ENCODE assay signal across 8 mouse cellular contexts in the genomic region with DNA sequence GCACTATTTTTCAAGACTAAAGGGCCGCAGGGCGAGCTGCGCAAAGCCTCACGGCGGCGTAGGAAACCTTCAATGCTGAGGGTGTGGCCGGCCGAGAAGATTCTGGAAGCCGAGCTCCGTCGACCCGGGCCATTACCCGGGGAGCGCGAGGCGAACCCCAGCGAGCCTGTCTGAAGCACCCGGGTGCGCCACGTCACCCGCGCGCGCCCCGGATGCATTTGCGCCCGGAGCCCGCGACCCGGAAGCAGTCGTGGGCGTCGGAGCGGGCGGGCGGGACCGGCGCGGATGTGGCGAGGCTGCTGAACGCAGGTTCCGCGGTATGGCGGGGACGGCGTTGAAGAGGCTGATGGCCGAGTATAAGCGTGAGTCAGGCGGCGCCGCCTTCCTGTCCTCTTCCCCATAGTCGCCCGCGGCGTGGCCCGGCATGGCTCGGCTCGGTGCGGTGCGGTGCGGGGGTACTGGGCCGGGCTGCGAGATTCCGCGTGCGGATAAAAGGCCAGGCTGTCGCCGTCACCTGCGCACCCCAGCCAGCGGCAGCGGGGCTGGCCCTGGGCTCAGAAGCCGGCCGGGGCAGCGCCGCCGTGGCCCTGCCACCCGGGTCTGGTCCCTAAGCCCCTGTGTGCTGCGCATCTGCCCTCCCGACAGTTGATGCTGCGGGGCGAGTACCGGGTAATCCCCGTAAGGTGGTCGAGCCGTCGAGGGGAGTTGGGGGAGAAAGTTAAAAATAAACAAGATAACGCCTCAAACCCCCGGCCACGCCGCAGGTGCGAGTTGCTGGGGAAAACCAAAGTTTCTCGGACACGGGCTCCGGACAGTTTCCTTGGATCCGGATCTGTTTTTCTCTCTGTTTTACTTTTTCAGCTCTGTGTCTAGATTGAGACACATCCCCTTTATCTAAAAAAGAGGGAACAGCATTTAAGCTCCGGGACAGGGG. TPM values are rescaled to one million over a fixed set of nuclear protein-coding genes. Genes with fewer than 3 reads are reported as not detected.
DNase-seq lines count a peak whose midpoint lies in the region; ATAC-seq lines count a peak whose summit lies in the region.

Gene Ube2g2, plus strand, starts transcription at position 221 of the 934 bp plus-strand sequence.

- H3K27ac ChIP-seq in intestine, embryonic 16.5 days (ENCODE audit: low read length) = peak within 1 kb of the TSS; percentile 91
- H3K27ac ChIP-seq in midbrain, embryonic 11.5 days (ENCODE audit: low read depth, low read length) = peak within 1 kb of the TSS; percentile 65

- peaks cover 5% of the 10 kb centered on the region; the same call in 1 of the 2 replicates for H3K36me3 ChIP-seq in intestine, embryonic 16.5 days (ENCODE audit: control insufficient read depth, insufficient read depth, low read length)
- H3K36me3 ChIP-seq in midbrain, embryonic 11.5 days (ENCODE audit: control insufficient read depth, insufficient read depth, low read length) = peaks cover 3% of the 10 kb centered on the region; the same call in 1 of the 2 replicates

- intact Hi-C loops in left cerebral cortex, postnatal 4 days (cut with DNase I) = no loop called here

- peaks cover 19% of the 10 kb centered on the region for H3K4me1 ChIP-seq in intestine, embryonic 16.5 days (ENCODE audit: control insufficient read depth, insufficient read depth, low read length)
- peaks cover 10% of the 10 kb centered on the region; the same call in 1 of the 2 replicates for H3K4me1 ChIP-seq in midbrain, embryonic 11.5 days (ENCODE audit: control insufficient read depth, insufficient read depth, low read length)

- peak within 1 kb of the TSS; percentile 97 for H3K9ac ChIP-seq in intestine, embryonic 16.5 days (ENCODE audit: low read depth, low read length)
- peak within 1 kb of the TSS; percentile 90 for H3K9ac ChIP-seq in midbrain, embryonic 11.5 days (ENCODE audit: low read length)

- WGBS in intestine, embryonic 16.5 days = under 1% methylated on average over 96 of the region's 96 CpGs
- under 1% methylated on average over 94 of the region's 96 CpGs for WGBS in midbrain, embryonic 11.5 days

- DNase-seq in adrenal gland, postnatal 10 days = peak; percentile 98
- peak; percentile 84 for DNase-seq in embryo, embryonic 11.5 days (ENCODE audit: low read depth, low spot score)
- peak; percentile 94 to 95 for DNase-seq in gastrocnemius, postnatal 4 days (ENCODE audit: low spot score in 2 of 2)
- peak; percentile 93 for DNase-seq in left cerebral cortex, postnatal 4 days
- DNase-seq in midbrain, embryonic 11.5 days (ENCODE audit: low spot score, missing footprints) = peak; percentile 99
- peak; percentile 95 for DNase-seq in right cerebral cortex, postnatal 4 days
- peak; percentile 88 for DNase-seq in yolk sac, embryonic 10.5 days (ENCODE audit: low spot score)

- ATAC-seq in intestine, embryonic 16.5 days = peak; percentile 95
- ATAC-seq in midbrain, embryonic 11.5 days (ENCODE audit: low FRiP score) = peak; percentile 94

- H3K4me3 ChIP-seq in intestine, embryonic 16.5 days (ENCODE audit: low read length) = peak within 1 kb of the TSS; percentile 99
- H3K4me3 ChIP-seq in midbrain, embryonic 11.5 days (ENCODE audit: low read depth, low read length) = peak within 1 kb of the TSS; percentile 78

- H3K27me3 ChIP-seq in intestine, embryonic 16.5 days (replicated peaks; ENCODE audit: control insufficient read depth, insufficient read depth, low read length) = no peaks in the 10 kb centered on the region
- H3K27me3 ChIP-seq in midbrain, embryonic 11.5 days (ENCODE audit: control insufficient read depth, insufficient read depth, low read length) = no peaks in the 10 kb centered on the region

- H3K4me2 ChIP-seq in intestine, embryonic 16.5 days (ENCODE audit: low read depth, low read length) = peak within 1 kb of the TSS; percentile 64
- H3K4me2 ChIP-seq in midbrain, embryonic 11.5 days = peak within 1 kb of the TSS; percentile 63

- H3K9me3 ChIP-seq in intestine, embryonic 16.5 days (ENCODE audit: control insufficient read depth, low read length) = no peaks in the 10 kb centered on the region
- H3K9me3 ChIP-seq in midbrain, embryonic 11.5 days (ENCODE audit: control insufficient read depth, low read length) = no peaks in the 10 kb centered on the region

RNA-seq across cellular contexts. Expression of gene Ube2g2, which starts in this region (rescaled TPM):
- total RNA-seq in adrenal gland, postnatal 10 days (2021) = 10 to 100 TPM; 44.4 to 46.1 TPM
- total RNA-seq in gastrocnemius, postnatal 4 days (2021) = 10 to 100 TPM; 89.7 to 93.0 TPM
- 61.5 and 68.6 TPM in 2 replicates for polyA plus RNA-seq in intestine, embryonic 16.5 days (2015; fragmentation: Nextera tagmentation; extraction: Ambion mirVana)
- 10 to 100 TPM; 45.1 to 47.6 TPM for total RNA-seq in left cerebral cortex, postnatal 4 days (2021)
- 42.8 and 47.6 TPM in 2 replicates for polyA plus RNA-seq in midbrain, embryonic 11.5 days (2014; fragmentation: Nextera tagmentation; extraction: Ambion mirVana)

Comparison
In these comparisons a context has a peak if more than half of its experiments do, and no peak if none do; other contexts are left out.
1. Peak in every context shown above with its lines: DNase-seq, ATAC-seq, H3K4me3 ChIP-seq and H3K27ac ChIP-seq.